Mouse (Mus musculus): ENCODE results near the gene Rbsn. TPM values are rescaled to one million over a fixed set of nuclear protein-coding genes. Genes with fewer than 3 reads are reported as not detected.

Rbsn gene
- polyA plus RNA-seq (2014; fragmentation: Illumina TruSeq; extraction: RNeasy Lipid Tissue Mini Kit (QIAGEN cat#74804); ENCODE audit: insufficient read depth, low read depth, low replicate concordance): 7.6 TPM

GRCm38 (mm10) chr6:92214773-92215449 is at the start of gene Rbsn:
Rbsn (minus strand) TSS chr6:92214925.

GRCm38 (mm10) chr6:92244591-92244990 is 29.9 kb upstream of the Rbsn start, which contains the start of gene Trh:
Trh (minus strand) TSS chr6:92244650.

GRCm38 (mm10) chr6:92183621-92184131 is 31.0 kb downstream of the Rbsn start, which contains the start of gene Mrps25:
Mrps25 (minus strand) TSS chr6:92184033.

Other genes starting within 250 kb of the Rbsn start
- gene Fgd5, start 236.0 kb downstream of the Rbsn start, polyA plus RNA-seq (2014; fragmentation: Illumina TruSeq; extraction: RNeasy Lipid Tissue Mini Kit (QIAGEN cat#74804); ENCODE audit: insufficient read depth, low read depth, low replicate concordance): 23.6 TPM
- gene Nr2c2, start 123.5 kb downstream of the Rbsn start, polyA plus RNA-seq (2014; fragmentation: Illumina TruSeq; extraction: RNeasy Lipid Tissue Mini Kit (QIAGEN cat#74804); ENCODE audit: insufficient read depth, low read depth, low replicate concordance): 8.9 TPM
- 28.8 TPM for gene Mrps25, start 30.9 kb downstream of the Rbsn start, polyA plus RNA-seq (2014; fragmentation: Illumina TruSeq; extraction: RNeasy Lipid Tissue Mini Kit (QIAGEN cat#74804); ENCODE audit: insufficient read depth, low read depth, low replicate concordance)
- gene Trh, start 29.7 kb upstream of the Rbsn start, polyA plus RNA-seq (2014; fragmentation: Illumina TruSeq; extraction: RNeasy Lipid Tissue Mini Kit (QIAGEN cat#74804); ENCODE audit: insufficient read depth, low read depth, low replicate concordance): not detected

Data from lung, adult 10 weeks (tissue).